Mouse (Mus musculus) cerebellum, adult 2 months (tissue): ENCODE measurements around the gene Ttc6. TPM values are rescaled to one million over a fixed set of nuclear protein-coding genes. Genes with fewer than 3 reads are reported as not detected.

ENCODE experiments used
- DNase-seq, 2 experiments: peaks; one replicate each; pipeline ENCODE4 v3.0.0; 2021
- H3K27ac ChIP-seq: fragments of 200-500 bp; 2 replicates; pipeline ENCODE4 v1.5.1; 2012; ENCODE audit warnings: low read length, control low read depth, inconsistent platforms; ENCODE audit not compliant: insufficient read depth
- H3K27me3 ChIP-seq: fragments of 200-500 bp; 2 replicates; pipeline ENCODE4 v1.6.1; 2012; ENCODE audit warnings: inconsistent platforms, mild to moderate bottlenecking, low read length, moderate library complexity; ENCODE audit not compliant: control insufficient read depth, insufficient read depth
- H3K4me1 ChIP-seq: fragments of 200-500 bp; 2 replicates; pipeline ENCODE4 v1.6.1; 2011; ENCODE audit warnings: low read length; ENCODE audit not compliant: control insufficient read depth, insufficient read depth
- H3K4me3 ChIP-seq: fragments of 200-500 bp; replicated peaks from 2 replicates; pipeline ENCODE3; 2011; ENCODE audit warnings: mild to moderate bottlenecking, low read depth, low read length, control low read depth; ENCODE audit not compliant: insufficient read depth
- CTCF ChIP-seq: fragments of 200-500 bp; IDR thresholded peaks from 2 replicates; pipeline ENCODE4 v1.5.1; 2011; ENCODE audit warnings: low read depth, mild to moderate bottlenecking, control low read depth, low read length, moderate library complexity, borderline replicate concordance; ENCODE audit not compliant: insufficient read depth
- POLR2A ChIP-seq: fragments of 200-500 bp; IDR thresholded peaks from 2 replicates; pipeline ENCODE4 v1.6.1; 2011; ENCODE audit warnings: low read length, control low read depth, borderline replicate concordance; ENCODE audit not compliant: insufficient read depth
- WGBS: fragments of 180-500 bp; shearing (Covaris S2); methylation state at CpG from one replicate; pipeline ENCODE4 v1.1.7; 2018; 5-methylcytosine and 5-hydroxymethylcytosine counted together
- polyA plus RNA-seq: library from polyadenylated mRNA; depleted of rRNA; stranded (reverse); fragments of >200 nt; gene quantifications from 2 replicates; pipeline ENCODE4 v1.2.3, GENCODE M21; 2012

The Ttc6 gene
- polyA plus RNA-seq, 1 experiment = not detected

GRCm38 (mm10) chr12:57536056-57536908, 27.6 kb upstream of the Ttc6 start:
- TF ChIP-seq POLR2A (no peak), CTCF (no peak)

DNA sequence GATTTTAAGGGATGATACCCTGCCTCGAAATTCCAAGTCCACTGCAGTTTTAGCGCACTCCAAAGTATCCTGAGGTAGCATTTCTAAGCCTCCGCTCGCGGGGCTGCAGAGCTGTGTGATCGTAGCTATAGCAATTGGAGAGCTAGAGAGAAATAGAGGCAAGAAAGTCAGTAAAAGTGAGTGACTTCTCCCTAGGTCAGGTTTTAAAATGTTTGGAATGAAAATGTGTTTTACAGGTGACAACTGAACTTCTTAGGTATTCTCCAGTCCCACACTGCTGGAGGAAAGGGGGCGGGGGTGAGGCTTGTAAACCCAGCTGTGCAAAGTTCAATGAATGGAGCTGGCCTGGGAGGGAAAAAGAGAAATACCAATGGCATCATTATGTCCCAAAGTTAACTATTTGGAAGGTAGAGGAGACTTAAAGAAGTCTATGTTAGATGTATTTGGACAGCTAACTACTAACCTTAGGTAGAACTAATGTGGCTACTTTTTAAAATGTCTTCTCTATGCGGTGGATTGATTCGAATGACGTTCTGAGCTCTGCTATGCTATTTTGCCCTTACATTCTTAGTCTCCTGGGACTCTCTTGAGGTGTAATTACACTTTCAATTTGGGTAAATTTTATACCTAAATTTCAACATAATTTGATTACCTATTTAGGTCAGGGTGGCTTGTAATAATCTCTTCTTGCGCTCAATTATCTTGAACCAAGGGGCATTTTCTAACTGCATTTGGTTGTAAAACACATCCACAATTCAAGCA, 26.8 kb upstream of the Ttc6 start:
- WGBS = 5% methylated on average over 11 of the region's 11 CpGs
- DNase-seq = no peak
- Histone ChIP-seq H3K27ac (no peak overlapping the region), H3K4me1 (no peaks in the 10 kb centered on the region; the same call in 1 of the 2 replicates), H3K4me3 (no peak overlapping the region), H3K27me3 (peaks cover 19% of the 10 kb centered on the region; the same call in 1 of the 2 replicates)
- TF ChIP-seq POLR2A = no peak
- TF ChIP-seq CTCF = no peak

More at GRCm38 (mm10) chr12:57536056-57536908, 27.6 kb upstream of the Ttc6 start:
- H3K27ac ChIP-seq = no peak overlapping the region
- H3K27me3 ChIP-seq = peaks cover 14% of the 10 kb centered on the region; the same call in 1 of the 2 replicates
- WGBS = 2% methylated on average over 25 of the region's 25 CpGs
- no peak overlapping the region for H3K4me3 ChIP-seq
- DNase-seq = no peak
- H3K4me1 ChIP-seq = no peaks in the 10 kb centered on the region; the same call in 1 of the 2 replicates

DNA sequence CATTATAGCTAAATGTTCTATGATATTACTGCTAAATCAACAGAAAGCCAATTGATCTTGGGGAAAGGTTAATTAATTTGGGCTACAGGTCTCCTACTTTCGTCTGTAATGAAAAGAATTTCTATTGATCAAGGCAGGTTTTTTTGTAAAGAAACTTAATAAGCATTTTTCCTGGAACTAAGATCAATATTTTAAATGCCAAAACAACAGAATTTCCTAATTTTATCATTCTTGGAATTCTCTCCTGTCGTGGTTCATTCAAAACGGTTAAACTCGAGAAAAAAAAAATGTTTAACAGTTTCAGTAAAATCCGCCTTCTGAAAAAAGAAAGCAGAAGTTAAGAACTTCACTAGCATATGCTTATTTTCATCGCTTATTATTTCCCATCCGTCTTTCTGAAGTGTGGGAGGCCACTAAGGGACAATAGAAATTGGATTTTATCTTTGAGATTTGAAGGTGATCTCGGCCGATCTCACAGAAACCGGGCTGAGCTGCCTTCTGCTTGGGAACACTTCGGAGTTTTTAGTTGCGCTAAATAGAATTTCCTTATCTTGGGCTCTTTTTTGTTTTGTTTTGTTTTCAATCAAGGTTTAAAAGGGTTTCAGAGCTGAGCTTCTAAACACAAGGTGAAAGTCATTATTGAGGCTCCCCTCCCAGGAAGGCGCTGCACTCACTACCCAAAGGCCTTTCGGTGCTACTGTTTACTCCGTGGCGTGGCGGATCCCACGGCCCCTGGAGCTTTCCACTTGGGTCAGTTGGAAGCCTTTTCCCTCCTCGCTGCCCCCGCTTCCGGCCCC, 25.9 kb upstream of the Ttc6 start:
- Histone ChIP-seq H3K4me3 (no peak overlapping the region), H3K4me1 (no peaks in the 10 kb centered on the region; the same call in 1 of the 2 replicates), H3K27ac (no peak overlapping the region), H3K27me3 (peaks cover 26% of the 10 kb centered on the region; the same call in 1 of the 2 replicates)
- DNase-seq = no peak
- 5% methylated on average over 21 of the region's 21 CpGs for WGBS
- TF ChIP-seq POLR2A (no peak), CTCF (no peak)

DNA sequence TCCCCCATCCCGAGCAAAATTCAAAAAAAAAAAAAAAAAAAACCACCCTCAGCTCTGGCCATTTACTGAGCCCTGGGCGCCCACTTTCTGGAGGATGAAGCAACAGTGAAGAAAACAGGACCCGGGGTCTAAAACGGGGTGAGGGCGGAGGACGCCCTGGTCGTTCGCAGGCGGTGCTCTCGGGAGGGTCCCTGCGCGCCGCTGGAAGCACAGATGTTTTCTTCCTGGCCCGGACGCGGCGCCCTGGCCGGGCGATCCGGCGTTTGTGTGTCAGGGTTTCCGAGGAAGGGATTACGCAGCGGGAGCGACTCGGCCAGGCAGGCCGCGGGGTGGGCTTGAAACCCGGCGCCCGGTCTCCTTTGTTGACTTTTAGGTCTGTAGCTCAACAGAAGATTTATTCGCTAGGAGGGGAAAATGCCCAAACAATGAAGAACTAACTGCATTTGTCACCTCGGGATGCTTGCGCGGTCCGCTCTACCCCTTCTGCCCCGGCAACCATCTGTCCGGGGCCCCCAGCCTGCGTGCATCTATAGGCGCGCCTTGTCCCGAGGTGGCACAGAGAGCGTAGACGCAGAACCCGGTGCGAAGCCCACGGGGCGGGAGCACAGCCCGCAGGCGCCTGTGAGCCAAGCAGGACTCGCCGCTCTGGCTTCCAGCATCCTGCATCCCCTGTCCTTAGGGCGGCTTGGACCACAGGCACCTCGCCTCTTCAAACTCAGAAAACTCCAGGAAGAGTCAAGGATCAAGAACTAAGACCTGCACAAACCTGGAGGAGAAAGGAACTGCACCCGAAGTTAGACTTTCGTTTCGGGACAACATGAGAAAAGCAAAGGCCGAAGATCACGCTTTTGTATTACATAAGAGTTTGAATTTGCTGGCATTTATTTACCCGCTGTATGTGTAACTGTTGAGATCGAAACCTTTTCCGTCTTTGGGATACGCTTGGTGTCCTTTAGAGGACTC, 25.0 kb upstream of the Ttc6 start:
- no peak for DNase-seq
- Histone ChIP-seq H3K4me1 (no peaks in the 10 kb centered on the region; the same call in 1 of the 2 replicates), H3K4me3 (no peak overlapping the region), H3K27ac (no peak overlapping the region), H3K27me3 (peaks cover 28% of the 10 kb centered on the region; the same call in 1 of the 2 replicates)
- 2% methylated on average over 63 of the region's 63 CpGs for WGBS
- TF ChIP-seq POLR2A (no peak), CTCF (no peak)

GRCm38 (mm10) chr12:57539551-57539985, 24.3 kb upstream of the Ttc6 start:
- Histone ChIP-seq H3K27ac (no peak overlapping the region), H3K4me3 (no peak overlapping the region), H3K4me1 (no peaks in the 10 kb centered on the region; the same call in 1 of the 2 replicates), H3K27me3 (peaks cover 28% of the 10 kb centered on the region; the same call in 1 of the 2 replicates)
- no peak for DNase-seq
- TF ChIP-seq POLR2A (no peak), CTCF (no peak)
- WGBS = 7% methylated on average over 10 of the region's 10 CpGs

DNA sequence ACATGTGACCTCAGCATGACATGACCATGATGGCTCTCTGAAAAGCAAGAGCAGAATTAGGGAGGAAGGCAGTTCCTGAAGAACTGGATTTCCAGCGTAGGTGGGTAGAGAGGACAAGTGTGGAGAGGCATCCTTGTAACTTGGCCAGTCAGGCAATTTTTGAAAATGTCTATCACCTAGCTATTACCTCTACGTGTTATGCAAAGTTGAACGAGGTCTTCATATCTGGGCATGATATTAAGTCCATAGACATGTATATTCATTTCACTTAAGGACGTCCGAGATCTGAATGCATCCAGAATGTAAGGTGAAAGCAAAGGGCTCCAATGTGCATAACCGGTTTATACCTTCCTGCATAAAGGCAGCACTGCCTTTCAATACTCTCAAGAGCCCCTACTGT, 22.8 kb upstream of the Ttc6 start:
- H3K4me1 ChIP-seq = no peaks in the 10 kb centered on the region; the same call in 1 of the 2 replicates
- peaks cover 32% of the 10 kb centered on the region; the same call in 1 of the 2 replicates for H3K27me3 ChIP-seq
- no peak overlapping the region for H3K4me3 ChIP-seq
- no peak for DNase-seq
- H3K27ac ChIP-seq = no peak overlapping the region
- 16% methylated on average over 6 of the region's 6 CpGs for WGBS
- TF ChIP-seq POLR2A (no peak), CTCF (no peak)
